Mouse (Mus musculus) lung, adult 2 months (tissue): Measurements from ENCODE around the gene Ebi3.

ENCODE experiments used
- CTCF ChIP-seq: fragments of 200-500 bp; IDR thresholded peaks from 2 replicates; pipeline ENCODE4 v1.5.1; 2011; ENCODE audit warnings: mild to moderate bottlenecking, low read length, control low read depth; ENCODE audit not compliant: insufficient read depth
- POLR2A ChIP-seq: fragments of 200-500 bp; IDR thresholded peaks from 2 replicates; pipeline ENCODE4 v1.6.1; 2011; ENCODE audit warnings: low read depth, mild to moderate bottlenecking, control low read depth, low read length, borderline replicate concordance; ENCODE audit errors: extremely low read depth

DNA sequence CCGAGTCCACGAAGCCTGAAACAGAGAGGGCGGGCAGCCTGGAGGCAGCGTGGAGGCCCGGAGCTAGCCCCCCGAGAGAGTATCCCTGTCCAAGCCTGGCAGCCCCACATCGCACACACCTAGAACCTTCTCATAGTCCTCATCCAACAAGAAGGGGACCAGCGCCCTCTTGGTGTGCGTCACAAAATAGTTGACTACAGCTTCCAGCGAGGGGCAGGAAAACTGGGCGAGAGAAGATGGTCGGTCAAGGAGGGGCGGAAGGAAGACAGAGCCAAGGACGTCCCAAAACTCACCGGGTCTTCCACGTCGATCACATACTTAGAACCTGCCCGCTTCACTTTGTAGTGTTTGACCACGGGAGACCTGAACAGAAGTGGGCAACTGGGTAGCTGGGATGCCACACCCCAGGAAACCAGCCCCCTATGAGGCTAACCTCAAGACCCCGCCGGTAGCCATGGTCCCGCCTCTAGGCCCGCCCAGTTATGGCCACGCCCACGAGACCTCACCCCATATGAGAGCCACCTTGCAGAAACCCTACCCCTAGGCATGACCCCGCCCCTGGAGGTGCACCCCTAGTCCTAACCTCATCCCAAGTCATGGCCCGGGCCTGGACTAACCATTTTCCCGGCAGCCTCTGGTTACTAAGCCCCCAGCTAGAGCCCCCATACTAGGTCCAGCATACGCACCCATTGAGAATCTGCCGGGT, 47.5 kb downstream of the Ebi3 start:
- no peak for TF ChIP-seq POLR2A
- TF ChIP-seq CTCF = no peak
